Mouse (Mus musculus) frontal cortex, postnatal 25 days (tissue): ENCODE measurements around the gene Spata17.

Source experiments
- DNase-seq, 2 experiments: peaks; one replicate each; pipeline ENCODE4 v3.0.0; 2022; ENCODE audit warnings: low spot score in 2 of 2

Gene Spata17

DNA sequence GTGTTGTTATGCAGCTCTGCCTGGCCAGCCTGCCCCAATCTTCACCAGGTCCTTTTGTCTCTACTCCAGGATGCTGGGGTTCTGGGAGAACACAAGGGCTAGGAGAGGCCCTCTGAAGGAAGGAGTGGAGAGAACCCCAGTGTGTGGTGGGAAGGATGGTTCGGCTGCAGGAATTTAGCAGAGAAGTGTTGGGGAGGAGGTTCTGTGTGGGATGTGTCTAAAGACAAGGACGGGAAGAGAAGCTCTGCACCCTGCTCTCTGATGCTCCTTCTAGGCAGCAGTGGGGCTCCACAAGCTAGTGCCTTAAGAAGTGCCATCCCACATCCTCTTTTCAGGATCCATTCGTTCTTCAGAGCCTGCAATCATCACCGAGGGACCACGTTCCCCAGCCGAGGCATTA is 129.2 kb downstream of the Spata17 start:
- no peak for DNase-seq

DNA sequence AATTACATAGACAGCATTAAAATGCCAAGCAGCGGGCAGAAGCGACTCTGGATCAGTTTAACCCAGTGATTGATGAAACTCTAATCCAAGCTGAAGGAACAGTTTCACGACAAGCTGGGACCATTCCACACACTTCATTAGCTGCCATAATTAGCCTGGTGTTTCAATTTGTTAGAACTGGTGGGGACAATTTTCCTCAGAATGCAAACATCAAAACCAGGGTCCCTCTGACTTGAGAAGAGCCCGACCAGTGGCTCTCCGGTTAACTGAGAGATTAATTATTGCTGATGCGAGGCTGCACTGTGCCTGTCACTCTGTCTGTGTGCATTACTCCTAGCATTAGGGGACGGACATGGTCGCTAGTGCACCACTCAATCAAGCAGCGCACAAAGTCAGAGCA is 137.9 kb downstream of the Spata17 start:
- DNase-seq = no peak

DNA sequence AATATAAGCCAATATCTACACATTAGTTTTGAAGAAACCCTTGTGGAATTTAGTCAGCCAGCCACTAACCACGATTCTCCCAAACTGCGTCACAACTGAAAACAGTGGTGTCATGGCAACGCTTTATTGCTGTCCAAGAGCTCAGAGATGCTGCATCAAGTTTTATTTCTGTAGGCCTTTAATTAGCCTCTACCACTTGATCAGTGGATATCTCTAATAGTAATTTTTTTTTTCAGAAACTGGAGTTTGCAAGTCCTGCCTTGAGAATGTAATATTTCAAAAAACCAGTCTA is 138.3 kb downstream of the Spata17 start:
- DNase-seq = no peak

DNA sequence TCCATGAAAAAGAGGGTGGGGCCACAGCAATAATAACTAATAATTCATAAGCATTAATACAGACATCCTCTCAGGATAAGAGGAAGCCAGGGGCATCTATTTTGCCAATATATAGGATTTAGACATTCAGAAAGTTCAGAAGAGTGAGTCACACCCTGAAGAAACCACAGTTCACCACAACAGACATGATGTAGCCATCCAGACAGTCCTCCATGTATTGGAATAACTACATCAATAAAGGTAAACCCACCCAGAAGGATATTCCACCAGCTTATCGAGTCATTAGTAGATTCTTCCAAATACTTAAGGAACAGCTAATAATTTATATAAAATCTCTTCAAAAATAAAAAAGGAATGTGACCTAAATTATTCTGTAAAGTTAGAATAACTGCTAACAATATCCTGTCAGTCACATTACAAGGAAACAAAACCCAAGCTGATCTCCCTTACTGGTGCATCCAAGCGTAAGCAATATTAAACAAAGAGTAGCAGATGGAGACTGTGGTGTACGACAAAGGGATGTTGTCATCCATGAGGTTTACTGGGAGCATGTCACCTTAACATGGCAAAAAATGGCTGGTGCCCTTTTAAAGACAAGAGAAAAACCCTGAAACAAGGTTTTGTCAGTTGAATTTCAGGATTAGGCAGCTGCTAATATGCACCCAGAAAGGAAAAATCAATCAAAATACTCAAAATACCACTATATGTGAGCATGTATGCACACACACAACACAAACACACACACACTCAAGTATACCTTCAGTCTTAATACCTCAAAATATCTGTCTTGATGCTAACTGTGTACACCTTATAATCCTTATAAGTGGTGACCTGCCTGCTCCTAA is 138.8 kb downstream of the Spata17 start:
- no peak for DNase-seq

DNA sequence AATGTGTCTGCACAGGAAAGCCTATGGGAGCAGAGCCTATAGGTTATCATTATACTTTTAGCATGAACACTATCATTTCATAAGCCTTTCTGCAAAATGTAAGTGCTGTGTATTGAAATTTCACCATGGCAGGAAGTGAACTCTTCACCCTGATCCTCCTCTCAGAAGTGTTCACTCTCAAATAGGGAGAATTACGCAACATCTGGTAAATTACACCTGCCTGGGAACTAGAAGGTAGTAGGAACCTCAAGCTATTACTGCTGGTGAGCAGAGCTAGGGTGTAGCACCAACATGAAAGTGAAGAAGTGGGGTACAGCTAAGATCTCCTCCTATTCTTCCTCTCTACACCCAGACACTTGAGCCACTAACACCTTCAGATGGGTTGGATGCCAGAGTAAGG is 155.4 kb downstream of the Spata17 start:
- no peak for DNase-seq

DNA sequence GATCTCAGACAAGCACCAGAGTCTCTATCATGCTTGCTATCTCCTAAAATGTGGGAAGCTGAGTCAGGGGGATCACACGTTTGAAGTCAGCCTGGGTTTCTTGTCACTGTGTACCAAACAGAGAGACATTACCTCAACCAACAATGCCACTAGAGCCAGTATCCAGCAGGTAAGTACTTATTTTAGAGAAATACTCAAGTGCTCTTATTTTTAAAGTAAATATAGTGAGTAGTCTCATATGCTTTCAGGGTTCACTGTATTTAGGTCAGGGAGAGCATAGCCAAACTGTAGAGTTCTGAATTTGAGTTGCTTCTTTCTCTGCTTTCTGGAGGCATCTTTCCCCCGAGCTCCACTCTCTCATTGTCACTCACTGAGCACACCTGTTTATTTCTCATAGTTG is 160.9 kb downstream of the Spata17 start:
- DNase-seq = no peak

DNA sequence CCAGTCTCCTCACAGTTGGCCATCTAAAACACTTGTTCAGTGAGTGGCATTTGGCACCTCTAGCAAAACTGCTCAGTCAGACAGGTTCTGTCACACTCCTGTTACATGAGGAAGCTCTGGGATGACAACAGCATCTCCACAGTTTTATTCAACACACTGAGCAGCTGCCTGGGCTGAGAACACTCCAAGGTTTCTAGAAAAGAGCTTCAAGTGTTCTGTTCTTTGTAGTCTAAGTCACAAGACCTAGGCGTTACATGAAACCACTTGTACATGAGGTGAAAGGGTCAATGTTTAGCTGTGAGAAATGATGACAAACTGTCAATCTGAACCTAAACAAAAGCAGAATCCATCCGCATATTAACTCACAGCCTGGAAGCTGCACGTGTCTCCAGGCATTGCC is 161.4 kb downstream of the Spata17 start:
- DNase-seq = no peak

DNA sequence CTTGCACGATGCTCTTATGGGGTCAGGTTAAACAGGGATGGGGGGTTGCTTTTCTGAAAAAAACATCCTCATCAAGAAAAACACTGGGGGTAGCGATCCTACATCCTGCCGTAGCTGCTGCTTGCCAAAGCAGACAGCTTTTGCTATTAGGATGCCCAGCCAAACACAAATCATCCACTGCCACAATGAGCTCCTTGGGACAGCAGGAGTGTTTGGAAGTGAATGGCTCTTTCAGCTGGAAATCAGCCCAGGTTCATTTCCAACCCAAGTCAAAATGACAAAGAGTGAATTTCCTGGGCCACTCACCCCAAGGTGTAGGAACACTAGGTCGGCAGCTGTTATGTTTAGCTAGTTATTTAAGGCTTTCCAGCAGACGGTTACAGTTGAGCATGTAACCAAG is 162.7 kb downstream of the Spata17 start:
- no peak for DNase-seq

DNA sequence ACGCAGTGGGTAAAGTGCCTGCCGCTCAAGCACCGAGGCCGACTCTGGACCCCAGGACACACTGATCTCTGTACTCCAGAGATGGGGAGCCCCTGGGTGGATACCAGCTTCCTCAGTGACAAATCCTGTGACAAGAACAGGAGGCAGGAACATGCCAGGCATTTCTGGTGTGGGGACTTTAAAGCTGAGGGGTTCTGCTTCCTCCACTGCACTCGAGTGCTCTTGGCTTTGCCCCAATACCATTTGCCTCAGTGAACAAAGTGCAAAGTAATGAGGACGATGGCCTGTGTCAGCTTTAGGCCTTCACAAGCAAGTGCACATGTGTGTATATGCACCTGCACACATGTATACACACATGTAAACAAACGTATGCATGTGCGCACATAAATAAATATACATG is 164.0 kb downstream of the Spata17 start:
- no peak for DNase-seq

DNA sequence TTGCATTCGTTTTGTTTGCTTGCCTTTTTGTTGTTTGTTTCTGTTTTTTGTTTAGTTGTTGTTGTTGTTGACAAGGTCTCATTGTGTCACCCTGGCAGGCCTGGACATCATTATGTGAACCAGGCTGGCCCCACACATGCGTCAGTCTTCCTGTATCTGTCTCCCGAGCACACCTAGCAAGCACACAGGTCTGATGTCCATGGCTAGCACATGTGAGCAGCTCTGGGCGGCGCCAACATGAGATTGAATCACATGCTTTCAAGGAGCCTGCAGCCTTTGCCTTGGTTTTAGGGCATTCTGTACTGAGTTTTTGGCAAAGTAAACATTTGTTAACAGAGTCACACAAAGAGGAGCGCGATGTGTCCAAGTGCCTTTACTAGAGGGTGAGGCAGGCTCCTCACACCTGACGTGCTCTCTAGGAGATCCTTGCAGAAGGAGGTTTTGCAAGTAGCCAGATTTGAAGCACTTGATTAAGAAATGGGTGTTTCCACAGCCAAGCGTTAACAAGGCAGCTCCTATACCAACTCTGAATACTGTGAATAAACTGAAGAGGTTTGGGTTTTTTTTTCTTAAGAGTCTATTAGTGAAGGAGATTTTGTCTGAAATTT is 166.5 kb downstream of the Spata17 start:
- no peak for DNase-seq

DNA sequence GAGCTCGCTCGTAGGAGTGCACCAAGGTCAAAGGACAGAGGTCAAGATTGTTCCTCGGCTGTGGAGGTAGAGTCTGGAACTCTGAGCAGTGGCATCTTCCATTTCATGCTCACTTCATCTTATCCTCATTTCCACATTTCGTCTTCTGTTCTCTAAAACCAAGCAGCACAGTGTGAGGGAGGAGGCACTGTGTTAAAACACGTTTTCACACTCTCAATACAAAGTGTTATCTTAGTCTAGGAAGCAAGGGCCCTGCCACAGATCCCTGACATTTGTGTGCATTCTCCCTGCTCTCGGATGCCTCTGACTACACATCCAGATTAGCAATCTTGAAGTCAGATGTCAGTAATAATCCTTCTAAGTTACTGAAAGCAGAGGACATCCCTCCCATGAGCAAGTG is 170.5 kb downstream of the Spata17 start:
- no peak for DNase-seq

DNA sequence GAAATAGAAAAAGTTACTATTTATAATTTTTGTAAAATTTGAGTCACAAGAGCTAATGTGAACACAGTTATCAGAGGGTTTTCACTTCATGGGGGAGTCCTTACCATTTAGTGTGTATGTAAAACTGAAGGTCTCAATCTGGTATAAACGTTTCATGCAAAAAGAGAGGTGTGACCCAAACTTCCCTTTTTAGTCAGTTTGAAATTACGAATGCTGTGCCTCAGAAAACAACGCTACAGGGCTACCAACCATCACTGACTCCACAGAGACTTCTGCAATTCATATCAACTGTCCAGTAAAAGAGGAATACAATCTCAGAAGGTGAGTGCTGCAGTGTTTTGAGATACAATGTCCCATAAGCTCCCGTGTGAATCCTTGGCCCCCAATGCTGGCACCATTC is 175.5 kb downstream of the Spata17 start:
- DNase-seq = no peak

DNA sequence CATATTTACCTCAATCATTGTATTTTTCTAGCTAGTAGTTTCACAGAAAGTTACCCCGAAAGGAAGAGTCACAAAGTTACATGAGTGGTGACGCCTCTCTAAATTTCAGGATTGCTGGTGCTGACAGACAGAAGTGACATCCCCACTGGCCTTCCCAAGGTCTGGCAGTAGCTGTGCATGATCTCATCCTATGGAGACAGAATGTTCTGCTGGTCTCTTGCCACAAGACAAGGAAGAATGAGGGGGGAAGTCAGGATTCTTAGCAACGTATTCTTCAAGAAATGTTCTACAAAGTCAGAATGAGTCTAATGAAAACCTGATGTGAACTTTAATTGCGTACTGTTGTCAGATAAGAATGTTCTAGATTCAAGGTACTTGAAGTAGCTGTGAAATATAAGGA is 179.5 kb downstream of the Spata17 start:
- DNase-seq = no peak

DNA sequence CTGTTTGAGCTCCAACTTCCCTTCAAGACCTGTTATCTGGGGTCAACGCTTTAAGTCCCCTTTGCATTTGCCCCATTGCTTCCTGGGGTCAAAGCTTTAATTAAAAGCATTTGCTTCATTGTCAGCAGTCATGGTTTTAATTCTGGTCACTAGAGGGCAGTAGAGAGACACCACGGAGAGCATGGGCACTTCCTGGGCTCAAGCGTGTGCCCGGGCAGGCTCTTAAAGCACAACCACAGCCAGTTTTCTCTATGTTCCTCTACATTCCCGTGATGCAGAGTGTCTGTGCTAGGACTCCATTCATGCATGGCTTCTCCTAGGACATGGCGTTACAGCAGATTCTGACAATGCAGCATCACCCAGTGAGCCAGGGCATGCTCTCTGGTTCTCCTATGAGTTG is 183.5 kb downstream of the Spata17 start:
- DNase-seq = no peak

DNA sequence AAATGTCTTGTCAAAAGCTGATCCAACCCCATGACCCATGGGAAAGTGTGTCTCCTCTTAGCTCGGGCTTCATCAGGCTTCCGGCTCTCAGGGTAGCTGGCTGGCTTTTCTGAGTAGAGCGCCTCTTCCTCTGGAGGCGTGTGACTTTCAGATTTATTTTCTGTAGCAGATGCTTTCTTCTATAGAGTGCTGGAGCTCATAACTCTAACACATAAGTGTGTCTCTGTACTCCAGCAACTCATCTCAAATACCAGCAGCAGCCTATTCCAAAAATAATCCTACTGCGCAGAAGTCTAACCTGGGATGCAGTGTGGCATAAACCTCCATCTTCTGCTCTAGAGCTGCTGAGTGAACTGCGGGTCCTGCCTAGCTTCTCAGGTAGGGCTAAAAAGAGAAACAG is 186.4 kb downstream of the Spata17 start:
- no peak for DNase-seq

DNA sequence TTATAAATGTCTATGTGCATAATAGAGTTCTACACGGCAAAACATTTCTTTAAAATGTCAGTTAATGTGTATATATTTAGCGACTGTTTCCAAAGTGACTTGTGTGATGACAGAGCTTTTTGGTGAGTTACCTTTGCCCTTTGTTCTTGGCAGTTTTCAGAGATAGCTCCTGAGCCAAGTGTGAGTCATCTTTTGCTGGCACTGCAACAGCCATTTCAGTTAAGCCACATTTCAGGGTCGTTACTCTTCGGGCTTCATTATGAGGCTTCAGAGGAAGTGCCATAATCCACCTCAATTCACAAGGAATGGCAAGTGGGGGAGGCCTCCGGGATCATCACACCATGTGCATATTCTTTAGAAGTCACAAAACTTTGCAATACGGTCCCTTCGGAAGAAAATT is 195.3 kb downstream of the Spata17 start:
- DNase-seq = no peak

DNA sequence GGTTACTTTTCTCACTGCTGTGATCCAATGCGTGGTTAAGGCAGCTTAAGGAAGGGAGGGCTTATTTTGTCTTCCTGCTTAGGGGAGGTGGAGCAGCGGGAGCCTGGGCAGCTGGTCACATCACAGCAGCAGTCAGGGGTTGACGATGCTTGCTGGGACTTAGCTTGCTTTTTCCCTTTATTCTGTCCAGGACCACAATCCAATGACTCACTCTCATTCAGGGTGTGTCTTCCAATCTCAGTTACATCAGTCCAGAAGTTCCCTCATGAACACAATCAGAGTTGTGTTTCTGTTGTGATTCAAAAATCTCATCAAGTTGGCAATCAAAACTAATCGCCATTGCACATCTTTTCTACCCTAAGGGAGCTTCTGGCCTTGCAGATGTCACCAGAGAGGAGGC is 199.1 kb downstream of the Spata17 start:
- DNase-seq = no peak

DNA sequence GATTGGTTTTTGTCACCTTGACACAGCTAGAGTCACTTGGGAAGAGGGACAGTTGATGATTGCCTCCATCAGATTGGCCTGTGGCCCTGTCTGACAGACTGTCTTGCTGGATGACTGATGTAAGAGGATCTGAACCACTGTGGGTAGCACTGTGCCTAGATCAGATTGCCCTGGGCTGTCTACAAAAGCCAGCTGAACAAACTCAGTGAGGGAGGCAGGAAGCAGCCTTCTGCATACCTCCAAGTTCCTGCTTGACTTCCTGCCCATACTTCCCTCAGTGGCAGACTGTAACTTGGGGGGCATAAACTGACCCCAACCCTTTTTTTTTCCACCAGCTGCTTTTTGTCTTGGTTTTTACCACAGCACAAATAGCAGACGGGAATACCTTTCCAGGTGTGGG is 199.6 kb downstream of the Spata17 start:
- DNase-seq = no peak

DNA sequence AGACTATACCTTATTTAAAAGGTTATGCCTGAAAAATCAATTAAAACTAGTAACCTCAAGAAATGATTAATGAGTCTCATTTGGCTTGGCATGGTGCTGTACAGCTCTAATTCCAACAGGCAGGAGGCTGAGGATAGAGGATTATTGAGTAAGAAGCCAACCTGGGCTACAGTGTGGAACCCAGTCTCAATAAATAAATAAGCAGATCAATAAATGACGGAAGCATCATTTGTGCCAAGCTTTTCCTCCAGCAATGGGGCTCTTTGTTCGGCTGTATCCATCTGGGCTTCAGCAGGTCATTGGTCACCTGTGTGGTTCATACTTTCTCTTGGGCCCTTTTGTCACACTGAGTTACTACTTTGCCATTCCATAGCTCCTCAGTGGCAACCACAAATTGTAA is 201.1 kb downstream of the Spata17 start:
- no peak for DNase-seq

DNA sequence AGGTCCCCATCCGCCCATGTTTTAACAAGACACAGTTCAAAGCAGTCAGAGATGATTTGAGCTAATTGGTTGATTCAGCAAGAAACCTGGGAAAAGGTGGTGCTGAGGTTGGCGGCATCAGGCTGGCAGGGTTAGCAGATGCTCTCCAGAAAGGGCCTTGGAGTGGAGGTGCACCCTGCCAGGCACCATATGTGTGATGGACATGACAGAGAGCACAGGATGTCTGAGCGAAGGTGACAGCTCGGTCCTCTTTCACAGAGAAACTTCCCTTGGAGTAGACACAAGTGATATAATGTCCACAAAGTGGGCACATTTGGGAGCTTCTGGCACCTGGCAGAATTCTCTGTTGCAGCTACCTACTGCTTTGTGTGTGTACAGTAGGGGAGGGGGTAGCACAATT is 203.7 kb downstream of the Spata17 start:
- DNase-seq = no peak

DNA sequence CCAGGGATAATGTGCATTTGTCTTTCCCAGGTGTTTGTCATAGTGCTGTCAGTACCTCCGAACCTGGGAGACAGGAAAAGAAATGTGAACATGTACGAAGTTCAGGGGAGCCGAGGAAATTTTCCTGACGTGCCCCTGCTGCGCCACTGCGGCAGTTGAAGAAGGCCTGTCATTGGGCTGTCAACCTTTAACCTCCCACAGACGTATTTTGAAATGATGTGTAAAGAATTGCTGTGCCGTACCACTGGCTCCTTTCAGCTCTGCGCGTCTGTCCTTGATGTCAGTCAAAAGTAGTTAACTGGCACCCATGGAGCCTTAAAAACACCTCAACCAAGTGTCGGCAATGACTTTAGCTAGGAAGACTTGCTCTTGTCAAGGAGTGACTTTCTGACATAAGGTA is 205.2 kb downstream of the Spata17 start:
- DNase-seq = no peak

DNA sequence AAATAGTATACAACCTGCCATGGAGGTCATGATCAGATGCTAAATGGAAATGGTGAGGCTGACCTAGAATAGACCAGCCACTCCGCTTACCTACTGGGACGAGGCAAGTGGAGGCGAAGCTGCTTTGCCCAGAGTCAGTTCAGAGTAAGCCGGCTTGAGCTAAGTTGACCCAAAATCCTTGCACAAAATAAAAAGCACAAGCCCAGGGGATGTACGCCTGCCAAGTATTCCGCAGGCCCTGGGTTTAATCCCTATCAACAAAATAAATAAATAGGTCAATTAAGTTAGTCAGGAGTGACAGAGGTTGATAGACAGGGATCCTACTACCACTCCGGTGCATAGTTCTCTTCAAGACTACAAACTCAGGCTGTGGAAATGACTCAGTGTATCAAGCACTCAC is 207.0 kb downstream of the Spata17 start:
- DNase-seq = no peak

DNA sequence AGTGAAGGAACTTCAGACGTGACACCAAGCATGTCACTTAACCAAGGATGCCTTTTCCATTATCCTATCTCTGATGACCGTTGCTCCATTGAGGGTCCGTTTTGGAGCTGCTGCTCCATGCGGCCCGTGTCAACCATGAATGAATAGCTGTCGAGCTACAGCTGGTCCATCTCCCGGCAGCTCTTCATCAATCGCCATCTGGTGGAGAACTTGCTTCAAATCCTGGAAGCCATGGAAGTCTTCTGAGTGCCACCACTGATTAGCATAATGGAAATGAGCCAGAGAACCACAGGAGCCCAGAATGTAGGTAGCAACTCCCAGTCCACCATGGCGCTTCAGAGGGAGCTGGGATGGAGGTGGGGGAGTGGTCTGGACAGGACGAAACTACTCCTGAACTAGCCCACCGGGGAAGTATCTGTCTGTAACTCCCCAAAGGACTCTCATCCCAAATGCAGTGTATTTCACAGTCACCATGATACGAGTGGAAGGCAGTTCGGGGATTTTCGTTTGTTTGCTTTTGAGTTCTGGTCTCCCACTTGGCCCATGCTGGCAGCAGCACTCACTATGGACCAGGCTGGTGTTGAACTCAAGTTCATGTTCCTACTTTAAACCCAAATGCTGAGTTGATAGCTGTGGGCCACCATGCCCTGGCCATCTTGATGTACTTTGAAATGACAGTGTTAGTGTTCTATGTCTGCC is 208.9 kb downstream of the Spata17 start:
- DNase-seq = no peak
